In genomic region chr15:82220003-82220675, GRCm38 (mm10) we compare ENCODE assay signal across 26 mouse cellular contexts. TPM values are rescaled to one million over a fixed set of nuclear protein-coding genes. Genes with fewer than 3 reads are reported as not detected.
A peak's percentile ranks its signal among the peaks of the same experiment; 100 is the strongest.
DNase-seq lines count a peak whose midpoint lies in the region; ATAC-seq and TF ChIP-seq lines count a peak whose summit lies in the region.
"Had no signal": no experiment of that assay in that cellular context is flagged by ENCODE, and none has a peak within 500 bp of the region (broad histone marks: within the 10 kb centered on the region; RNA-seq: fewer than 3 reads in every experiment).

No protein-coding gene starts in this region.

- no peak overlapping the region for H3K4me2 ChIP-seq in hindbrain, embryonic 11.5 days (replicated peaks; ENCODE audit: low read depth, low read length)
- H3K4me2 ChIP-seq in hindbrain, embryonic 14.5 days (replicated peaks): no peak overlapping the region
- peak overlapping the region; percentile 60 for H3K4me2 ChIP-seq in CH12.LX (ENCODE audit: insufficient read depth, low read depth, poor library complexity, severe bottlenecking)
- H3K4me2 ChIP-seq: embryonic facial prominence, embryonic 12.5 days; forebrain, embryonic 13.5 days; forebrain, embryonic 15.5 days had no signal

- no peak for TF ChIP-seq RAD21 in CH12.LX (IDR thresholded peaks at IDR 0.05; ENCODE audit: low read depth, low read length)

- dilution Hi-C loops in CH12.LX (cut with MboI; ENCODE audit: extremely low pct_ligation_motif_present, extremely low pct_unique_long_range_greater_than_20kb, low sequenced_read_pairs): no loop called here

- no peaks in the 10 kb centered on the region for H3K36me3 ChIP-seq in hindbrain, embryonic 11.5 days (ENCODE audit: control insufficient read depth, insufficient read depth, low read length)
- no peaks in the 10 kb centered on the region for H3K36me3 ChIP-seq in hindbrain, embryonic 14.5 days (replicated peaks; ENCODE audit: control insufficient read depth, insufficient read depth)
- peaks cover 5% of the 10 kb centered on the region; the same call in 1 of the 2 replicates for H3K36me3 ChIP-seq in spleen, adult 2 months (ENCODE audit: control insufficient read depth, insufficient read depth, low read length)
- H3K36me3 ChIP-seq in CH12.LX (replicated peaks in 1 of 2; ENCODE audit: control insufficient read depth in 1 of 2, insufficient read depth in 1 of 2, low read length in 1 of 2): peaks cover 5 to 12% of the 10 kb centered on the region in 2 experiments
- H3K36me3 ChIP-seq: embryonic facial prominence, embryonic 10.5 days; embryonic facial prominence, embryonic 12.5 days; forebrain, embryonic 15.5 days; G1E had no signal

- peaks cover 15% of the 10 kb centered on the region; the same call in 1 of the 2 replicates for H3K4me1 ChIP-seq in hindbrain, embryonic 11.5 days (replicated peaks; ENCODE audit: control insufficient read depth, insufficient read depth, low read length)
- peaks cover 15% of the 10 kb centered on the region; the same call in 1 of the 2 replicates for H3K4me1 ChIP-seq in hindbrain, embryonic 14.5 days (replicated peaks; ENCODE audit: control insufficient read depth, insufficient read depth, low read length)
- H3K4me1 ChIP-seq in spleen, adult 2 months (ENCODE audit: control insufficient read depth, insufficient read depth, insufficient read length): peaks cover 48% of the 10 kb centered on the region
- peaks cover 18 to 74% of the 10 kb centered on the region in 2 experiments for H3K4me1 ChIP-seq in CH12.LX (ENCODE audit: control insufficient read depth in 1 of 2, insufficient read depth in 2 of 2)
- H3K4me1 ChIP-seq in bone marrow, adult 2 months (ENCODE audit: control insufficient read depth, insufficient read depth, low read length): peaks cover 8% of the 10 kb centered on the region

- no peak for DNase-seq in hindbrain, embryonic 11.5 days (ENCODE audit: low spot score)
- no peak for DNase-seq in hindbrain, embryonic 14.5 days (ENCODE audit: low spot score)
- DNase-seq in spleen, adult 2 months (ENCODE audit: low read depth in 1 of 2, low spot score in 2 of 2): no peak
- DNase-seq in spleen, postnatal 36 days (ENCODE audit: low spot score in 2 of 2): no peak
- DNase-seq in CH12.LX (ENCODE audit: extremely low read depth): no peak
- no peak for DNase-seq in gastrocnemius, postnatal 36 days
- no peak for DNase-seq in embryo, embryonic 11 days
- DNase-seq: adrenal gland, adult 8-10 months; adrenal gland, postnatal 14 days; adrenal gland, postnatal 36 days; B cell, adult 2 months; cerebellum, adult 11 months; cerebellum, adult 18-20 months; cerebellum, adult 9-10 months; cerebellum, postnatal 36 days; forebrain, postnatal 0 days had no signal

- TF ChIP-seq EP300 in CH12.LX (IDR thresholded peaks at IDR 0.05; ENCODE audit: low read length): 0 out of 2 replicates have a peak, but pooled peaks have one; percentile 45

- in situ Hi-C loops in CH12.LX (cut with MboI; ENCODE audit: low pct_ligation_motif_present, low pct_unique_long_range_greater_than_20kb, low sequenced_read_pairs): no loop called here

- H3K27me3 ChIP-seq in hindbrain, embryonic 11.5 days (ENCODE audit: control insufficient read depth, insufficient read depth, low read length): peaks cover 30% of the 10 kb centered on the region
- peaks cover 19% of the 10 kb centered on the region for H3K27me3 ChIP-seq in hindbrain, embryonic 14.5 days (ENCODE audit: control insufficient read depth, insufficient read depth, low read length)
- H3K27me3 ChIP-seq in spleen, adult 2 months (ENCODE audit: control insufficient read depth, insufficient read depth, low read length): no peaks in the 10 kb centered on the region
- no peaks in the 10 kb centered on the region for H3K27me3 ChIP-seq in CH12.LX (replicated peaks)

- H3K4me3 ChIP-seq in hindbrain, embryonic 11.5 days (ENCODE audit: low read depth, low read length): no peak overlapping the region
- H3K4me3 ChIP-seq in hindbrain, embryonic 14.5 days (replicated peaks; ENCODE audit: low read length): no peak overlapping the region
- H3K4me3 ChIP-seq in spleen, adult 2 months (ENCODE audit: extremely low read depth, insufficient read depth, insufficient read length): no peak overlapping the region
- H3K4me3 ChIP-seq in CH12.LX (replicated peaks in 1 of 3; ENCODE audit: low read depth in 2 of 3, low read length in 2 of 3, poor library complexity in 1 of 3): no peak overlapping the region
- no peak overlapping the region for H3K4me3 ChIP-seq in bone marrow, adult 2 months (replicated peaks; ENCODE audit: control insufficient read depth, low read depth, low read length)
- H3K4me3 ChIP-seq: embryonic facial prominence, embryonic 10.5 days; embryonic facial prominence, embryonic 12.5 days; forebrain, embryonic 13.5 days; forebrain, embryonic 15.5 days had no signal

- 0 out of 2 replicates have a peak overlapping the region, but pooled peaks have one; percentile 6 for H3K27ac ChIP-seq in hindbrain, embryonic 11.5 days (ENCODE audit: low read depth, low read length)
- H3K27ac ChIP-seq in hindbrain, embryonic 14.5 days: no peak overlapping the region
- peak overlapping the region; percentile 78 for H3K27ac ChIP-seq in spleen, adult 2 months (ENCODE audit: insufficient read depth, low read length)
- peak overlapping the region; percentile 96 for H3K27ac ChIP-seq in CH12.LX (ENCODE audit: insufficient read depth, low read depth)
- H3K27ac ChIP-seq in bone marrow, adult 2 months (ENCODE audit: control insufficient read depth, insufficient read depth, low read depth, low read length, poor library complexity): peak overlapping the region; percentile 61
- H3K27ac ChIP-seq: embryonic facial prominence, embryonic 10.5 days; embryonic facial prominence, embryonic 12.5 days; forebrain, embryonic 13.5 days; forebrain, embryonic 15.5 days had no signal

- intact Hi-C loops in gastrocnemius, postnatal 36 days (cut with DNase I): no loop called here

- no peak for ATAC-seq in hindbrain, embryonic 11.5 days (ENCODE audit: low FRiP score)
- ATAC-seq in hindbrain, embryonic 14.5 days (ENCODE audit: low FRiP score): no peak
- ATAC-seq: activated CD4-positive, CD25-positive, alpha-beta regulatory T cell, adult 4 months; CD4-positive, CD25-positive, alpha-beta regulatory T cell, adult 4 months; forebrain, embryonic 13.5 days; forebrain, embryonic 15.5 days; forebrain, postnatal 0 days; Patski had no signal

- H3K9ac ChIP-seq in hindbrain, embryonic 11.5 days (ENCODE audit: low read depth, low read length): no peak overlapping the region
- no peak overlapping the region for H3K9ac ChIP-seq in hindbrain, embryonic 14.5 days
- H3K9ac ChIP-seq in CH12.LX (ENCODE audit: insufficient read depth, low read depth): peak overlapping the region; percentile 97
- H3K9ac ChIP-seq: embryonic facial prominence, embryonic 12.5 days; forebrain, embryonic 13.5 days; forebrain, embryonic 15.5 days; forebrain, postnatal 0 days had no signal

- H3K79me2 ChIP-seq in CH12.LX (replicated peaks; ENCODE audit: control insufficient read depth, extremely low read depth, insufficient read depth, poor library complexity, severe bottlenecking): peaks cover 25% of the 10 kb centered on the region

- no peak for TF ChIP-seq CTCF in spleen, adult 2 months (IDR thresholded peaks at IDR 0.05; ENCODE audit: extremely low read depth, insufficient read depth, insufficient read length, insufficient replicate concordance)
- TF ChIP-seq CTCF in CH12.LX (conservative IDR thresholded peaks at IDR 0.05 in 1 of 2, IDR thresholded peaks at IDR 0.05 in 1 of 2; ENCODE audit: low read depth in 2 of 2, low read length in 2 of 2): no peak
- no peak for TF ChIP-seq CTCF in bone marrow, adult 2 months (IDR thresholded peaks at IDR 0.05; ENCODE audit: control insufficient read depth, insufficient read depth, low read length)

- TF ChIP-seq POLR2A in spleen, adult 2 months (IDR thresholded peaks at IDR 0.05; ENCODE audit: low read depth, low read length): no peak
- TF ChIP-seq POLR2A in CH12.LX (IDR thresholded peaks at IDR 0.05; ENCODE audit: low read depth, low read length): no peak; the same call in 1 of the 2 replicates
- no peak for TF ChIP-seq POLR2A in bone marrow, adult 2 months (IDR thresholded peaks at IDR 0.05; ENCODE audit: borderline replicate concordance, control insufficient read depth, low read depth, low read length)

- no peaks in the 10 kb centered on the region for H3K9me3 ChIP-seq in hindbrain, embryonic 11.5 days (ENCODE audit: control insufficient read depth, low read length)
- no peaks in the 10 kb centered on the region for H3K9me3 ChIP-seq in hindbrain, embryonic 14.5 days (ENCODE audit: control insufficient read depth, low read length)
- H3K9me3 ChIP-seq in CH12.LX (replicated peaks; ENCODE audit: low read length): no peaks in the 10 kb centered on the region
- H3K9me3 ChIP-seq: embryonic facial prominence, embryonic 10.5 days; embryonic facial prominence, embryonic 12.5 days; forebrain, embryonic 13.5 days; forebrain, embryonic 15.5 days; G1E had no signal

- 66% methylated on average over 12 of the region's 12 CpGs for WGBS in hindbrain, embryonic 11.5 days
- WGBS in hindbrain, embryonic 14.5 days: 49% methylated on average over 12 of the region's 12 CpGs
- WGBS in spleen, adult 2 months: 65% methylated on average over 11 of the region's 12 CpGs
- 71% methylated on average over 11 of the region's 12 CpGs for WGBS in bone marrow, adult 2 months

RNA-seq across cellular contexts. Expression of gene Tnfrsf13c, which starts 4.0 kb away (rescaled TPM):
- polyA plus RNA-seq in hindbrain, embryonic 11.5 days (2014; fragmentation: Nextera tagmentation; extraction: Ambion mirVana): 0.35 and 0.62 TPM in 2 replicates
- polyA plus RNA-seq in hindbrain, embryonic 14.5 days (2014; fragmentation: Nextera tagmentation; extraction: Ambion mirVana): 0.51 and 0.68 TPM in 2 replicates
- 120 and 179 TPM in 2 replicates for polyA plus RNA-seq in spleen, adult 2 months (2012; rRNA removed)
- total RNA-seq in CH12.LX (2012; rRNA removed): 287 and 334 TPM in 2 replicates
- total RNA-seq in CH12.LX (2014; rRNA removed): 188 and 204 TPM in 2 replicates
- 219 and 257 TPM in 2 replicates for polyA plus RNA-seq in CH12.LX (2012; ENCODE audit: insufficient read length, low read depth)
- polyA plus RNA-seq in bone marrow, adult 2 months (2011; ENCODE audit: insufficient read depth, insufficient read length, low replicate concordance, missing spikeins): 12.1 and 24.9 TPM in 2 replicates
- not detected for total RNA-seq in gastrocnemius, postnatal 36 days (2021)

RNA-seq across cellular contexts. Expression of gene Shisa8, which starts 7.5 kb away (rescaled TPM):
- 1.0 and 1.9 TPM in 2 replicates for polyA plus RNA-seq in hindbrain, embryonic 11.5 days (2014; fragmentation: Nextera tagmentation; extraction: Ambion mirVana)
- polyA plus RNA-seq in hindbrain, embryonic 14.5 days (2014; fragmentation: Nextera tagmentation; extraction: Ambion mirVana): 3.4 and 6.3 TPM in 2 replicates
- 5.4 and 14.7 TPM in 2 replicates for polyA plus RNA-seq in spleen, adult 2 months (2012; rRNA removed)
- total RNA-seq in CH12.LX (2012; rRNA removed) (152 and 159 TPM in 2 replicates), CH12.LX (2014; rRNA removed) (94.6 and 103 TPM in 2 replicates)
- polyA plus RNA-seq in CH12.LX (2012; ENCODE audit: insufficient read length, low read depth): 64.2 and 83.4 TPM in 2 replicates
- 0.77 and 1.9 TPM in 2 replicates for polyA plus RNA-seq in bone marrow, adult 2 months (2011; ENCODE audit: insufficient read depth, insufficient read length, low replicate concordance, missing spikeins)
- total RNA-seq in gastrocnemius, postnatal 36 days (2021): not detected
- polyA plus RNA-seq: activated CD4-positive, CD25-positive, alpha-beta regulatory T cell, adult 4 months; CD4-positive, CD25-positive, alpha-beta regulatory T cell, adult 4 months; G1E had no signal

RNA-seq across cellular contexts. Expression of gene Cenpm, which starts 24.4 kb away (rescaled TPM):
- 76.2 and 78.1 TPM in 2 replicates for polyA plus RNA-seq in hindbrain, embryonic 11.5 days (2014; fragmentation: Nextera tagmentation; extraction: Ambion mirVana)
- polyA plus RNA-seq in hindbrain, embryonic 14.5 days (2014; fragmentation: Nextera tagmentation; extraction: Ambion mirVana): 17.0 and 18.0 TPM in 2 replicates
- 10.2 and 16.8 TPM in 2 replicates for polyA plus RNA-seq in spleen, adult 2 months (2012; rRNA removed)
- total RNA-seq in CH12.LX (2012; rRNA removed) (31.5 and 34.2 TPM in 2 replicates), CH12.LX (2014; rRNA removed) (17.1 and 22.8 TPM in 2 replicates)
- 39.6 and 44.0 TPM in 2 replicates for polyA plus RNA-seq in CH12.LX (2012; ENCODE audit: insufficient read length, low read depth)
- 19.5 and 21.2 TPM in 2 replicates for polyA plus RNA-seq in bone marrow, adult 2 months (2011; ENCODE audit: insufficient read depth, insufficient read length, low replicate concordance, missing spikeins)
- total RNA-seq in gastrocnemius, postnatal 36 days (2021): under 1 TPM; 0.46 to 0.79 TPM

RNA-seq across cellular contexts. Expression of gene 1500009C09Rik, which starts 32.1 kb away (rescaled TPM):
- polyA plus RNA-seq in hindbrain, embryonic 11.5 days (2014; fragmentation: Nextera tagmentation; extraction: Ambion mirVana): 0.86 and 1.6 TPM in 2 replicates
- polyA plus RNA-seq in hindbrain, embryonic 14.5 days (2014; fragmentation: Nextera tagmentation; extraction: Ambion mirVana): 10.2 and 13.2 TPM in 2 replicates
- 0.05 and 0.08 TPM in 2 replicates for polyA plus RNA-seq in spleen, adult 2 months (2012; rRNA removed)
- total RNA-seq in CH12.LX (2012; rRNA removed) (not detected in 2 replicates), CH12.LX (2014; rRNA removed) (not detected in 2 replicates)
- not detected in 2 replicates for polyA plus RNA-seq in CH12.LX (2012; ENCODE audit: insufficient read length, low read depth)
- polyA plus RNA-seq in bone marrow, adult 2 months (2011; ENCODE audit: insufficient read depth, insufficient read length, low replicate concordance, missing spikeins): not detected in 2 replicates
- not detected for total RNA-seq in gastrocnemius, postnatal 36 days (2021)
- total RNA-seq: common myeloid progenitor, adult 5-6 weeks; G1E had no signal
- polyA plus RNA-seq: activated CD4-positive, CD25-positive, alpha-beta regulatory T cell, adult 4 months; CD4-positive, CD25-positive, alpha-beta regulatory T cell, adult 4 months; embryonic facial prominence, embryonic 10.5 days; embryonic facial prominence, embryonic 12.5 days; G1E; Patski had no signal

RNA-seq across cellular contexts. Expression of gene Sept3, which starts 54.6 kb away (rescaled TPM):
- 146 and 150 TPM in 2 replicates for polyA plus RNA-seq in hindbrain, embryonic 11.5 days (2014; fragmentation: Nextera tagmentation; extraction: Ambion mirVana)
- polyA plus RNA-seq in hindbrain, embryonic 14.5 days (2014; fragmentation: Nextera tagmentation; extraction: Ambion mirVana): 375 and 410 TPM in 2 replicates
- polyA plus RNA-seq in spleen, adult 2 months (2012; rRNA removed): 1.6 and 1.8 TPM in 2 replicates
- total RNA-seq in CH12.LX (2012; rRNA removed) (0.04 and 0.13 TPM in 2 replicates), CH12.LX (2014; rRNA removed) (not detected in 2 replicates)
- polyA plus RNA-seq in CH12.LX (2012; ENCODE audit: insufficient read length, low read depth): 0.07 TPM in 1 of 2 replicates, not detected in the other
- polyA plus RNA-seq in bone marrow, adult 2 months (2011; ENCODE audit: insufficient read depth, insufficient read length, low replicate concordance, missing spikeins): 2.0 TPM in 1 of 2 replicates, not detected in the other
- total RNA-seq in gastrocnemius, postnatal 36 days (2021): under 1 TPM; 0.31 to 0.91 TPM
- polyA plus RNA-seq: activated CD4-positive, CD25-positive, alpha-beta regulatory T cell, adult 4 months; CD4-positive, CD25-positive, alpha-beta regulatory T cell, adult 4 months; G1E had no signal
